Mouse (Mus musculus): ENCODE measurements around the gene Pid1. TPM values are rescaled to one million over a fixed set of nuclear protein-coding genes. Genes with fewer than 3 reads are reported as not detected.
A peak's percentile ranks its signal among the peaks of the same experiment; 100 is the strongest.

Pid1 gene
- polyA plus RNA-seq, 1 experiment from 2014 or later: 42.2 TPM

- H3K36me3 ChIP-seq (ENCODE audit: control insufficient read depth, insufficient read depth, low read length): no peaks in the 10 kb centered on the region
- WGBS: 73% methylated on average over 2 of the region's 2 CpGs
- no peaks in the 10 kb centered on the region for H3K4me1 ChIP-seq (ENCODE audit: control insufficient read depth, insufficient read depth, low read length)
- no peak for DNase-seq (ENCODE audit: low spot score)
- H3K4me3 ChIP-seq (ENCODE audit: low read depth, low read length): no peak overlapping the region
- ATAC-seq: no peak
- H3K9ac ChIP-seq (ENCODE audit: low read length): no peak overlapping the region
- no peaks in the 10 kb centered on the region for H3K27me3 ChIP-seq (replicated peaks; ENCODE audit: control insufficient read depth, insufficient read depth, low read length)
- H3K4me2 ChIP-seq (ENCODE audit: low read length): no peak overlapping the region
- H3K9me3 ChIP-seq (replicated peaks; ENCODE audit: control insufficient read depth, low read length): no peaks in the 10 kb centered on the region
- H3K27ac ChIP-seq (ENCODE audit: low read depth, low read length): no peak overlapping the region
Measured at GRCm38 (mm10) chr1:84199890-84200289, 164.1 kb downstream of the Pid1 start.

- H3K27me3 ChIP-seq (replicated peaks; ENCODE audit: control insufficient read depth, insufficient read depth, low read length): no peaks in the 10 kb centered on the region
- no peak for ATAC-seq
- no peaks in the 10 kb centered on the region for H3K4me1 ChIP-seq (ENCODE audit: control insufficient read depth, insufficient read depth, low read length)
- no peaks in the 10 kb centered on the region for H3K36me3 ChIP-seq (ENCODE audit: control insufficient read depth, insufficient read depth, low read length)
- H3K9ac ChIP-seq (ENCODE audit: low read length): no peak overlapping the region
- H3K27ac ChIP-seq (ENCODE audit: low read depth, low read length): no peak overlapping the region
- WGBS: 67% methylated on average over 2 of the region's 2 CpGs
- no peaks in the 10 kb centered on the region for H3K9me3 ChIP-seq (replicated peaks; ENCODE audit: control insufficient read depth, low read length)
- H3K4me2 ChIP-seq (ENCODE audit: low read length): no peak overlapping the region
- DNase-seq (ENCODE audit: low spot score): no peak
- H3K4me3 ChIP-seq (ENCODE audit: low read depth, low read length): no peak overlapping the region
Measured at GRCm38 (mm10) chr1:84198887-84199286, 165.1 kb downstream of the Pid1 start.

- H3K27ac ChIP-seq (ENCODE audit: low read depth, low read length): no peak overlapping the region
- no peaks in the 10 kb centered on the region for H3K9me3 ChIP-seq (replicated peaks; ENCODE audit: control insufficient read depth, low read length)
- no peak for DNase-seq (ENCODE audit: low spot score)
- H3K4me3 ChIP-seq (ENCODE audit: low read depth, low read length): no peak overlapping the region
- H3K9ac ChIP-seq (ENCODE audit: low read length): no peak overlapping the region
- no peaks in the 10 kb centered on the region for H3K36me3 ChIP-seq (ENCODE audit: control insufficient read depth, insufficient read depth, low read length)
- no peaks in the 10 kb centered on the region for H3K4me1 ChIP-seq (ENCODE audit: control insufficient read depth, insufficient read depth, low read length)
- H3K27me3 ChIP-seq (replicated peaks; ENCODE audit: control insufficient read depth, insufficient read depth, low read length): no peaks in the 10 kb centered on the region
- no peak for ATAC-seq
- no peak overlapping the region for H3K4me2 ChIP-seq (ENCODE audit: low read length)
Measured at GRCm38 (mm10) chr1:84192167-84192566, 171.8 kb downstream of the Pid1 start.

GRCm38 (mm10) chr1:84189446-84189845 is 174.5 kb downstream of the Pid1 start:
- ATAC-seq: no peak
- 88% methylated on average over 5 of the region's 5 CpGs for WGBS
- Histone ChIP-seq H3K27me3 (replicated peaks; ENCODE audit: control insufficient read depth, insufficient read depth, low read length) (no peaks in the 10 kb centered on the region), H3K27ac (ENCODE audit: low read depth, low read length) (no peak overlapping the region), H3K4me2 (ENCODE audit: low read length) (no peak overlapping the region), H3K36me3 (ENCODE audit: control insufficient read depth, insufficient read depth, low read length) (no peaks in the 10 kb centered on the region), H3K4me3 (ENCODE audit: low read depth, low read length) (no peak overlapping the region), H3K9me3 (replicated peaks; ENCODE audit: control insufficient read depth, low read length) (no peaks in the 10 kb centered on the region), H3K9ac (ENCODE audit: low read length) (no peak overlapping the region), H3K4me1 (ENCODE audit: control insufficient read depth, insufficient read depth, low read length) (no peaks in the 10 kb centered on the region)
- DNase-seq (ENCODE audit: low spot score): no peak

- ATAC-seq (peak; percentile 68), DNase-seq (ENCODE audit: low spot score) (peak; percentile 50)
- Histone ChIP-seq H3K36me3 (ENCODE audit: control insufficient read depth, insufficient read depth, low read length) (no peaks in the 10 kb centered on the region), H3K4me2 (ENCODE audit: low read length) (no peak overlapping the region), H3K27me3 (replicated peaks; ENCODE audit: control insufficient read depth, insufficient read depth, low read length) (no peaks in the 10 kb centered on the region), H3K9ac (ENCODE audit: low read length) (no peak overlapping the region), H3K27ac (ENCODE audit: low read depth, low read length) (no peak overlapping the region), H3K9me3 (replicated peaks; ENCODE audit: control insufficient read depth, low read length) (no peaks in the 10 kb centered on the region), H3K4me3 (ENCODE audit: low read depth, low read length) (no peak overlapping the region), H3K4me1 (ENCODE audit: control insufficient read depth, insufficient read depth, low read length) (no peaks in the 10 kb centered on the region)
- WGBS: 46% methylated on average over 4 of the region's 4 CpGs
Measured at GRCm38 (mm10) chr1:84186756-84187437, 177.1 kb downstream of the Pid1 start.

GRCm38 (mm10) chr1:84177696-84178095 is 186.3 kb downstream of the Pid1 start:
- Histone ChIP-seq H3K27me3 (replicated peaks; ENCODE audit: control insufficient read depth, insufficient read depth, low read length) (no peaks in the 10 kb centered on the region), H3K4me3 (ENCODE audit: low read depth, low read length) (no peak overlapping the region), H3K4me1 (ENCODE audit: control insufficient read depth, insufficient read depth, low read length) (no peaks in the 10 kb centered on the region), H3K9ac (ENCODE audit: low read length) (no peak overlapping the region), H3K9me3 (replicated peaks; ENCODE audit: control insufficient read depth, low read length) (no peaks in the 10 kb centered on the region), H3K27ac (ENCODE audit: low read depth, low read length) (no peak overlapping the region), H3K36me3 (ENCODE audit: control insufficient read depth, insufficient read depth, low read length) (no peaks in the 10 kb centered on the region), H3K4me2 (ENCODE audit: low read length) (no peak overlapping the region)
- ATAC-seq (no peak), DNase-seq (ENCODE audit: low spot score) (no peak)
- WGBS: 72% methylated on average over 1 of the region's 1 CpGs

GRCm38 (mm10) chr1:84177033-84177432 is 186.9 kb downstream of the Pid1 start:
- Histone ChIP-seq H3K4me3 (ENCODE audit: low read depth, low read length) (no peak overlapping the region), H3K4me2 (ENCODE audit: low read length) (0 out of 2 replicates have a peak overlapping the region, but pooled peaks have one; percentile 23), H3K27ac (ENCODE audit: low read depth, low read length) (peak overlapping the region; percentile 79), H3K36me3 (ENCODE audit: control insufficient read depth, insufficient read depth, low read length) (no peaks in the 10 kb centered on the region), H3K4me1 (ENCODE audit: control insufficient read depth, insufficient read depth, low read length) (no peaks in the 10 kb centered on the region), H3K27me3 (replicated peaks; ENCODE audit: control insufficient read depth, insufficient read depth, low read length) (no peaks in the 10 kb centered on the region), H3K9ac (ENCODE audit: low read length) (no peak overlapping the region), H3K9me3 (replicated peaks; ENCODE audit: control insufficient read depth, low read length) (no peaks in the 10 kb centered on the region)
- DNase-seq (ENCODE audit: low spot score): peak; percentile 73
- ATAC-seq: peak; percentile 87
- 2% methylated on average over 2 of the region's 2 CpGs for WGBS

GRCm38 (mm10) chr1:84172941-84173340 is 191.0 kb downstream of the Pid1 start:
- 43% methylated on average over 6 of the region's 6 CpGs for WGBS
- Histone ChIP-seq H3K4me1 (ENCODE audit: control insufficient read depth, insufficient read depth, low read length) (no peaks in the 10 kb centered on the region), H3K27me3 (replicated peaks; ENCODE audit: control insufficient read depth, insufficient read depth, low read length) (no peaks in the 10 kb centered on the region), H3K9ac (ENCODE audit: low read length) (no peak overlapping the region), H3K36me3 (ENCODE audit: control insufficient read depth, insufficient read depth, low read length) (no peaks in the 10 kb centered on the region), H3K4me3 (ENCODE audit: low read depth, low read length) (no peak overlapping the region), H3K27ac (ENCODE audit: low read depth, low read length) (no peak overlapping the region), H3K9me3 (replicated peaks; ENCODE audit: control insufficient read depth, low read length) (no peaks in the 10 kb centered on the region), H3K4me2 (ENCODE audit: low read length) (no peak overlapping the region)
- ATAC-seq (0 out of 2 replicates have a peak, but pooled peaks have one; percentile 24), DNase-seq (ENCODE audit: low spot score) (peak; percentile 30)

GRCm38 (mm10) chr1:84157790-84158189 is 206.2 kb downstream of the Pid1 start:
- Histone ChIP-seq H3K9ac (ENCODE audit: low read length) (no peak overlapping the region), H3K4me3 (ENCODE audit: low read depth, low read length) (no peak overlapping the region), H3K36me3 (ENCODE audit: control insufficient read depth, insufficient read depth, low read length) (no peaks in the 10 kb centered on the region), H3K4me2 (ENCODE audit: low read length) (no peak overlapping the region), H3K27me3 (replicated peaks; ENCODE audit: control insufficient read depth, insufficient read depth, low read length) (no peaks in the 10 kb centered on the region), H3K9me3 (replicated peaks; ENCODE audit: control insufficient read depth, low read length) (no peaks in the 10 kb centered on the region), H3K4me1 (ENCODE audit: control insufficient read depth, insufficient read depth, low read length) (no peaks in the 10 kb centered on the region), H3K27ac (ENCODE audit: low read depth, low read length) (no peak overlapping the region)
- 90% methylated on average over 3 of the region's 3 CpGs for WGBS
- no peak for DNase-seq (ENCODE audit: low spot score)
- no peak for ATAC-seq

All from forebrain, embryonic 14.5 days (tissue).